Mouse (Mus musculus) CH12.LX (cell line): Measurements from ENCODE around the gene Rnf225.

Experiments used
- E2F4 ChIP-seq: IDR thresholded peaks from 2 replicates; pipeline ENCODE4 v1.6.1; 2011; ENCODE audit warnings: low read depth, low read length, improper control_type of control experiment; ENCODE audit not compliant: insufficient replicate concordance
- MYC ChIP-seq: IDR thresholded peaks from 2 replicates; pipeline ENCODE4 v1.6.1; 2011; ENCODE audit warnings: low read depth, mild to moderate bottlenecking, improper control_type of control experiment, low read length
- POLR2AphosphoS2 ChIP-seq: IDR thresholded peaks from 2 replicates; pipeline ENCODE4 v1.6.1; 2011; ENCODE audit warnings: low read depth, low read length, improper control_type of control experiment
- ZKSCAN1 ChIP-seq: IDR thresholded peaks from 2 replicates; pipeline ENCODE4 v1.6.1; 2012; ENCODE audit warnings: low read depth, inconsistent platforms, low read length, improper control_type of control experiment, borderline replicate concordance

DNA sequence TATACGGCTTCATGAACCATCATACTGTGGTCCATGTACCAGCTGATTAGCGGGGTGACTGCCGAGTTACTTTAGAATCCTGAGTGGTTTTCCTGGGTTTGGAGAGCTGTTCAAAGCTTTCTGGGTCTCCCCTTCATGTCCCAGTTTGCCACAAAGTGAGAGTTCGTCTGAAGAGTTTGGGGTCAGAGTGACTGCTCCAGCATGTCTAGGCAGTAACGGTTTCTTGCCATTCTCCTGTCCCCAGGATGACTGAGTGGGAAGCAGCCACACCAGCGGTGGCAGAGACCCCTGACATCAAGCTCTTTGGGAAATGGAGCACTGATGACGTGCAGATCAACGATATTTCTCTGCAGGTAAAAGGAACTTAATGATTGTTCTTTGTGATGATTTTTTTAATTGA is 4.5 kb upstream of the Rnf225 start:
- no peak for TF ChIP-seq E2F4
- no peak for TF ChIP-seq POLR2AphosphoS2
- no peak for TF ChIP-seq MYC
- no peak for TF ChIP-seq ZKSCAN1
